Mouse (Mus musculus) ovary, postnatal 36 days (tissue): Measurements from ENCODE around the gene Ptprt.

Source experiments
- DNase-seq: peaks from one replicate; pipeline ENCODE4 v3.0.0; 2022; ENCODE audit warnings: low spot score, mixed read lengths

Gene Ptprt

DNA sequence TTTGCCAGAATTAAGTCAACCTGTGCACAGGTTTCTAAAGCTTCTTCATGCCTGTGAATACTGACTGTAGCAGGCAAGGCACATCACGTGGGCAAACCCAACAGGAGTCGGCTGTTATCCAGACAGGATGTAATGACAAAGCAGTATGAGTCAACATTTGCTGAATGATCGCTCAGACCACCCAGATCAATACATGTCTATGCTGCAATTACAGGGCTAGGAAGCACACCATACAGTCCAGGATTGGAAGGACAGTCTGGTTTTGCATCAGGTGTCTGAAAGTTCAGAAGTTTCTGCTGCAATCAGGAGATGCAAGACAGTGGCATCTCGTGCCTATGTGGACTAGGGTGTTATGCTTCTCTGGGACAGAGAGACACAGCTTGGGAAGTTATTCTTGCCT, 716.3 kb downstream of the Ptprt start:
- no peak for DNase-seq

- no peak for DNase-seq
Measured at GRCm38 (mm10) chr2:161941991-161942390, 719.0 kb downstream of the Ptprt start.

GRCm38 (mm10) chr2:161907214-161907613, 753.7 kb downstream of the Ptprt start:
- no peak for DNase-seq

DNA sequence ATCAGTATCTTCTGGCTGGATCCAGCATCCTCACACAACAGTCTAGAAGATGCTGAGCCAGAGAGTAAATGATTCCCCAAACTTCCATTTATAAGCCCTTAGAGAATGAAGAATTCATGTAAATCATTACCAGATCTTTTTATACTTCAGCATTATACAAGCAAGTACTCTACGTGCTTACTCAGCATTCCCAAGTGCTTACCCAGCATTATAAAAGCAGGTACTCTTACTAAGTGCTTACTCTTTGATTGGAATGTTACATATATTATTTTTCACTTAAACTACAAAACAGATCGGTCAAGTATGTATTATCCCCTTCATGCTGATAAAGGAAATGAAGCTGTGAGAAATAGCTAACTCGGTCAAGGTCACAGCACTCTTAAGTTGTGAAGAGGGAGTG, 758.8 kb downstream of the Ptprt start:
- DNase-seq: no peak

DNA sequence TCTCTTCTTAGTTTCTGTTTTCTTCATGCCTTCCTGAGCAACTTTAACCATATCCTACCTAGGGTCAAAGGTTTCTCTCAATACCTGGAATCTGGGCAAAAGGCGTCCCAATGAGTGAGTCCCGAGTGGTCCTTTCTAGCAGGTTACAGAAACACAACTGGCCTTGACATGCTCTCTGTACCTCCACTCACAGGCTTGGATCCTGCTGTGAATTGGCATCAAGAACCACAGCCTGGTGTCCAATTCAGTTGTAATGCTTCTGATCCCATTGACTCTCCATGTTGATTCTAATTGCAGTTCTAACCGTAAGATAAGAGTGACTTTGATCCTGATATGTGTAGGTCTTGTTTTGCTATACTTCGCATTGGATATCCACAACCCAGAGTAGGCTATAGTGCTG, 776.5 kb downstream of the Ptprt start:
- no peak for DNase-seq

DNA sequence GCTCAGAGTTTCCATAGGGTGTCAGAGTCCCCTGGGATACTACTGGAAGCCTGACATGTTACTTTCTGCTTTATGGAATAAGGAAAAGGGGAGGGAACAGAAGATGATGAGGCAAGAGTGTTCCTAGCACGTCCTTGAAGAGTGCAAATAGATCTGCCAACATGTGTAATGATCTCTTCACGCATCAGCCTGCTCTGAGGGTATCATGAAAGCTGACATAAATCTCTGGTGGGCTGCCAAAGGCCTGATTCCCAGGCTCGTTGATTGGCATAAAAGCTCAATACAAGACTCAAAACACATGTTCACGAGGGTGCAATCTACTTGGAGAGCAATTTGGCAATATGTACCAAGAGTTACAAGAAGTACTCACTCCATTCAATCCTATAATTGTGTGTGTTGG, 778.4 kb downstream of the Ptprt start:
- no peak for DNase-seq

DNA sequence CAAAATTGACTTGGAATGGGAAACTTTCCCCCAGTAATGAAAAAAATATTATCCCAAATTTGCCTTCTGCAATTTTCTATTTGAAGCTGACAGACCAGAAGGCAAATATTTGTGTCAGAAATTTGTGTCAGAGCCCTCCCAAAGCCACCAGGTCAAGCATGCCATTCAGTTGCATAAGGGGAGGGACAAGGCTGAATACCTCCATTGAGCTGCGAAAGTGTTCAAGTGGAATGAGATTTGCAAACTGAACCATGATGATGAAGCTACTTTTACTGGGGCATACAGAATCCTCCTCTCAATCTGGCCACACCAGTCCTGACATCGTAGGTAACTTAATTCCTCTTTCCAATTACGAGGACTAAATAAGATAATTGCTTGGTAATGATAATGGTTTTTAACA, 780.0 kb downstream of the Ptprt start:
- DNase-seq: no peak

GRCm38 (mm10) chr2:161865231-161865630, 795.7 kb downstream of the Ptprt start:
- no peak for DNase-seq

DNA sequence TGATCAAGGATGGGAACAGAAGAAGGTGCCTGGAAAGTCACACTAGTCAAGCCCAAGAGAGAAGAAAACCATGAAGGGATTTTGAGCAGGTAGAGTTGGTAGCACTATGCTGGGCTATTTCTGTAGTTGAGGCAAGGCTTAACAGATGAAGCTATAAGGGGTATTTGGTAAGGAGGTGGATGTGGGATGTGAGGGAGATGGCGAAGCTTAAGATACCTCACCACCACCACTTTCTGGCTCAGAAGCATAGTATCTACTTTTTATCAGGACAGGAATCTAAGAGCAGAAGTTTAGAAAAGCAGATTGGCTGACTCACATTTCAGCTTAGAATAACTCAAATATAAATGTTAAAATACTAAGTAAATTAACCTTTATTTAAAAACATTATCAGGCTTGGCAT, 802.1 kb downstream of the Ptprt start:
- no peak for DNase-seq

DNA sequence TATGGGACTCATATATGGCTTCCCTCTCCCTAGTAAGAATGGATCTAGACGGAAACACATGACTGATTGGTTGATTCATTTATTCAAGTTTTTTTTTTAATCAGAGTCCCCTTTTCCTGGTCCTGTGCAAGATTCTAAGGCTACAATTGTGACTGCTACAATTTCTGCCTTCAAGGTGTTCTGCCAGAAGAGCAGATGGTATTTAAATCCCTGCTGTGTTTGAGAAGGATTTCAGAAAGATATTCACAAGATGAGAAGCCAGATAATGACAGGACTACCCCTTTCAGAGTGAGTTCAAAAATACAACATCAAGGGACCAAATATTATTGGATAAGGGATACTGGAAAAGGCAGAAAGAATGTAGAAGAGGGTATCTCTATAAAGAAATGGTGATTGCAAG, 802.6 kb downstream of the Ptprt start:
- no peak for DNase-seq

DNA sequence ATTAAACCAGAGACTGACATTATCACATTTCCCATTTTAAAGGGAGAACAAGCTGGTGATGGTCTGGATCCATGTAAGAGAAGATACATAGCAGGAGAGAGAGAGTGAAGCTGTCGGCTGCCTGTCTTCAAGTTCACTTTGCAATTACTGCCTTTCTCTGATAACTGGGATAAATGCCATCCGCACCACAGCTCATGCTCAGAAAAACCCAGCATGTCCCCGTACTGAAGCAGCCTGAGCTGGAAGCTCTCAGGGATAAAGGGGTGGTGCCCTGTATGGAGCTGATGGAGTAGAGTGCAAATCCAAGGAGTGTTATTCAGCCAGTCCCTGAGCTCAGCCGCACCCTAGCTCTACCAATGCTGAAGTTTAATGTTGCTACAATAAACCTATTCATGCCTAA, 825.9 kb downstream of the Ptprt start:
- no peak for DNase-seq

DNA sequence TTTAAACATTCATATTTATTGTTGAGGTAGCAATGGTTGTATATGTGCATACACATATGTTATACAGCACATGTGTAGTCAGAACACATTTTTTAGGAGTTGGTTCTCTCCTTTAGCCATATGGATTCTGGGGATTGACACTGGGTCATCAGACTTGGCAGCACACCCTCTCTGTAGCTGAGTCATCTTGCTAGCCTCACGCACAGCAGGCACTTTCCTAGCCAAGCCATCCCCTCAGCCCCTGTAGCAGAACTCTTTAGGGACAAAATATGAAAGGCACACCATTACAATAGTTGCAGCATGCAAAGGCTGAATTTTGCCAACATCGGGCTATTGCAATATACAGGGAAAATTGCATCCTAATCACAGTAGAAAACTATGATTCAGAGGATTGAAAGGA, 827.1 kb downstream of the Ptprt start:
- no peak for DNase-seq

DNA sequence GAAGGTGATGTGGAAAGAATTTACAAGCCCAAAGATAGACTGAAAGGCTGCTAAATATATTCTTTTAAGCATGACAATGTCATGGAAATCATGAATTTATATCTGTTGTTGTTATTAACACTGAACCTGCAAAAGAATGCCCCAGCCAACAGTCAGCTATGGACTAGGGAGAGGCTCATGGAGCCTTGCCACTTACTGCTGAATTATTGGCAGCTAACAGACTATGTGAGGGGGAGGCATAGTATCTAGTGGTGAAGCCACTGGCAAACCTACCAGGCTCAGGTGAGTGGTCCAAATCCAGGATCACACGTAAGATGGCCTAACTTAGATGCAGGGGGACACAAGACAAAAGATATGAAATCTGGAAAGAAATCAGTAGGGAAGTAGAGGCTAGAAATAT, 847.6 kb downstream of the Ptprt start:
- DNase-seq: no peak

DNA sequence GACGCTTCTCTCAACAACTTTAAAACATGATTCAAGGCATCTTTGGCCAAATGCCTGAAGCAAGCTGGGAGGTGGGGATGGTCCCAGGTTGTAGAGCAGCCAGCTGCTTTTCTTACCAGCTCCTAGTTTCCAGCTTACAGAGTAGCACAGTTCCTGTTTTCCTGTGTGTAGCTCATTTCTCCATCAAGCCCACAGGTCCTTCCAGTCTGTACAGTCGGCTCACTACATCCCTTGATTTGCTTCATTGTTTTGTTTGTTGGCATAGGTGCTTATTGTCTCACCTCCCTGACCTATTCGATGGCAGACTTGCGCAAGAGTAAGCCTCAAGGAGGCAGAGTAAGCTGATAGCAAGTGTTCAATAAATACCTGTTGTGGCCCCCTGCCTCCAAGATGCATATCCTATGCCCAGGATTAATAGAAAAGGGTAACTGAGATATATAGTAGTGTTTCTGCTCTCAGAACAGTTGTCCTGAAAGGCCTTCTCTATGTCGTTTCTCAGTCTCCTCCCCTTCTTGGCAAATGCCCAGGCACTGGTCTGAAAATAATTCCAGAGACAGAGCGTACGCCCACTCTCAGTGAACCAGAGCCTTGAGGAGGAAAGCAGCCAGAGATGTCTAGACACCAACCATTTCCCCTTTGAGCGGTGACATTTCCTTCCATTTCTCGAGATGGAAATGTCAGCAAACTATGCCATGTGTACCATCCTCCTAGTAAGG, 852.7 kb downstream of the Ptprt start:
- DNase-seq: peak; percentile 4

- no peak for DNase-seq
Measured at GRCm38 (mm10) chr2:161806287-161807007, 854.5 kb downstream of the Ptprt start.

- no peak for DNase-seq
Measured at GRCm38 (mm10) chr2:161799946-161800345, 861.0 kb downstream of the Ptprt start.

DNA sequence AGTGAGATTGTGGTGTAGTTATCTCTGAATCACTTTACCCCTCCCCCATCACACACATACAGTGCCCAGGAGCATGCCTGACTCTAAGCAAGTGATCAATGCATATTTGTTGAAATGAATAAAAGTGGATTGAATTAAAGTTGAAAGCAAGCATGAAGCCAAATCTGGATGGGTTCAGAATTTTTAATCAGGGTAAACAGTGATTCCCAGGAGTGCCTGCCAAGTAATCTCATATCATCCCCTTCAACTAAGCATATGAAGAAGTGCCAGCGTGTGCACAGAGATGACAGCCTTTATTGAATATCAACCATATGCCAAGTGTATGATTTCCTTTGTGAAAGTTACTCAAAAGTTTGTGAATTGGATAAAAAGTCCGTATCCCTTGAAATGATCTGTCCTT, 893.4 kb downstream of the Ptprt start:
- DNase-seq: no peak

GRCm38 (mm10) chr2:161713024-161713423, 947.9 kb downstream of the Ptprt start:
- no peak for DNase-seq

GRCm38 (mm10) chr2:161709316-161709715, 951.6 kb downstream of the Ptprt start:
- no peak for DNase-seq

GRCm38 (mm10) chr2:161706386-161706915, 954.5 kb downstream of the Ptprt start:
- DNase-seq: no peak

DNA sequence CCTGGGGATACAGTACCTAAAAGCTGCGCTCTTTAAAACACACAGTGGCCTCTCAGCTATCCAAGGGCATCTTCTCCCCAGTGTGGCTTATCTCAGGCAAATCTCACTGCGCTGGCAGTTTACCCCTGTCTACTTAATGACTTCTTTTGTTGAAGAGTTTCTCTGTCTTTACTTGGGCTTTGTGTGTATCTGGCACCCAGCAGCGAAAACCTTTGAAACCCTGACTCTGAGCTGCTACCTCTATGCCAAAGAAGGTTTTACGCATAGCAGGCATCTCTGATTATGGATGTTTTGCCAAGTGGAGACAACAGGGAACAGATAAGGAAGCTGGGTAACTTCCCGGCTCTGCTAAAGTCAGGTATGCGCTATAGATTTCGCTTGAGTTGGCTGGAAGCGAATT, 956.1 kb downstream of the Ptprt start:
- DNase-seq: no peak

GRCm38 (mm10) chr2:161704410-161704809, 956.5 kb downstream of the Ptprt start:
- no peak for DNase-seq

DNA sequence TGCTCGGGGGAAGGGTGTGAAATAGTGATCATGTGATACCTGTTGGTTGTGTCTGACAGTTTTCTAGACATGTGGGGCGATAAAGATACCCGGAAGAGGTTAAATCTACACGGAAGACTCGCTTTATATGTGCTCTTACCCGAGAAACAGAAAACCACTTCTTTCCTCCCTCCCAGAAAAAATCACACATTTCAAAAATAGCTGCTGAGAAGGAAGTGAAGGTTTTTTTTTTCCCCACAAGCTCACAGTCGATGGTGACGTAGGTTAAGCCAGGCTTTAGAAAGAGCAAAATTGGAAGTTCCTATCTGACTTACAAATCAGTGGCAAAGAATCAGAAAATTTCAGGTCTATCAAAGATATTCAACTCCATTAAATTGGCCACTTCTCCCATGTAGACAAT, 965.1 kb downstream of the Ptprt start:
- DNase-seq: no peak
